Mouse (Mus musculus) CH12.LX (cell line): Measurements from ENCODE around the gene Reg3d.
"Not testable (repeated sequence)": the region's sequence is repeated elsewhere in the genome, so short reads cannot be mapped to it uniquely, and the experiment has no call there.

ENCODE experiments used
- CTCF ChIP-seq, 2 experiments: IDR thresholded peaks in 1 of 2; conservative IDR thresholded peaks in 1 of 2; 2 replicates each; pipeline ENCODE4 v1.5.1; 2011 to 2012; ENCODE audit warnings: low read depth in 2 of 2, low read length in 2 of 2, improper control_type of control experiment in 1 of 2, inconsistent platforms in 1 of 2, mild to moderate bottlenecking in 1 of 2, moderate library complexity in 1 of 2
- EP300 ChIP-seq: IDR thresholded peaks from 2 replicates; pipeline ENCODE4 v1.6.1; 2011; ENCODE audit warnings: low read length, improper control_type of control experiment
- SIN3A ChIP-seq: IDR thresholded peaks from 2 replicates; pipeline ENCODE4 v1.6.1; 2012; ENCODE audit warnings: low read length, improper control_type of control experiment, inconsistent platforms

- TF ChIP-seq SIN3A; CTCF (conservative IDR thresholded peaks at IDR 0.05 in 1 of 2, IDR thresholded peaks at IDR 0.05 in 1 of 2; ENCODE audit: low read depth in 2 of 2, low read length in 2 of 2); EP300: not testable (repeated sequence)
These were observed 16.7 kb upstream of the Reg3d start, which contains the start of gene Reg2 for GRCm38 (mm10) chr6:78395323-78395722.
